Mouse (Mus musculus): Measurements from ENCODE around the gene Plekhd1.

DNA sequence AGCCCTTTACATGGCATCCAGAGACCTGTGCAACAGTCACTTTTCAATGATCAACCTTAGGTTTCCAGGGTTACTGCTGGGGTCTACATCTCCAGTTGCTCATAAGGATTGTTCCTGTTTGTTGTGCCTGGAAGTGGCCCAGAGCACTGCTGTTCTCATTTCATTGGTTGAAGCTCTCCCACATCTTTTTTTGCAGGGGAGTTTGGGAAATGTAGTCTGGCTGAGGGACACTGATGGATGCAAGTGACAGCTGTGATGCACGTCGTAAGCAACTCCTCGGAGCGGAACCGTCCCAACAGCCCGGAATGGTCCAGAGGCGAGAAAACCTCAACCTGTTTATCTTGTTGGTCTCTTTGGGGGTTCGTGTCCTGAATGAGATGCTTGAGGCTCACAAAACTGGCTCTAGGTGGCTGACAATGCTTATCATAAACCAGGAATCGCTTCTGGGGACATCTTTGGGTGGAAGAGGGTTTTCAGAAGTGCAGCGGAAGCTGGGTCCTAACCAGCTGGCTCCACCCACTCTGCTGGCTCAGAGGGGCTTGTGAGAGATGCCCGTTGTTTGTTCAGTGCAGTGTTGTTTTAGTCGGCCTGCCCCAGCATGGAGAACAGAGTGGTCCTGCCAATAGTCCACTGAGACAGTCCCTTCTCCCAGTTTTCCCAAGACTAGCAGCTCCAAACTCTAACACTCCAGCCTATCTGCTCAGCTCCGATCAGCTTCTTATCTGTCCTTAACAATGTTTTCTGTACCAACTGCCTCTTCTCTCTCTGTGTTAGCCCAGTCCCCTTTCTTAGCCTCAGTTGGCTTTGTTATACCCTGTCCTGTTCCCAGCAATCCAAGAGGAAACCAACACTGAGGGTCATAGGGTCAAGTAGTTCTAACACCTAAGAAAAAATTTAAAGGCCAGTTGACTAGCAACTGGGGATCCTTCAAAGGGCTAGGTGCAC, 42.4 kb downstream of the Plekhd1 start:
- TF ChIP-seq GATA1 (IDR thresholded peaks at IDR 0.05; ENCODE audit: low read depth, low read length) (peak; percentile 46; the same call in 1 of the 2 replicates), MAFK (IDR thresholded peaks at IDR 0.05; ENCODE audit: borderline replicate concordance, low read depth, low read length) (no peak), CTCF (IDR thresholded peaks at IDR 0.05 in 2 of 3, conservative IDR thresholded peaks at IDR 0.05 in 1 of 3; ENCODE audit: control insufficient read depth in 1 of 3, insufficient read depth in 1 of 3, low read depth in 2 of 3, low read length in 3 of 3, poor library complexity in 1 of 3, severe bottlenecking in 1 of 3) (no peak), USF2 (IDR thresholded peaks at IDR 0.05; ENCODE audit: borderline replicate concordance in 1 of 2, insufficient read depth in 1 of 2, low read depth in 1 of 2, low read length in 2 of 2) (no peak), SIN3A (IDR thresholded peaks at IDR 0.05; ENCODE audit: low read length) (no peak), ETS1 (IDR thresholded peaks at IDR 0.05; ENCODE audit: low read depth, low read length) (0 out of 2 replicates have a peak, but pooled peaks have one; percentile 8), BHLHE40 (IDR thresholded peaks at IDR 0.05; ENCODE audit: borderline replicate concordance, low read depth, low read length) (no peak), POLR2A (IDR thresholded peaks at IDR 0.05; ENCODE audit: control insufficient read depth in 1 of 2, insufficient read depth in 1 of 2, low read depth in 1 of 2, low read length in 2 of 2, poor library complexity in 1 of 2) (no peak), E2F4 (IDR thresholded peaks at IDR 0.05; ENCODE audit: borderline replicate concordance, low read depth, low read length) (no peak)
